Mouse (Mus musculus): ENCODE data around the gene Resp18.

DNA sequence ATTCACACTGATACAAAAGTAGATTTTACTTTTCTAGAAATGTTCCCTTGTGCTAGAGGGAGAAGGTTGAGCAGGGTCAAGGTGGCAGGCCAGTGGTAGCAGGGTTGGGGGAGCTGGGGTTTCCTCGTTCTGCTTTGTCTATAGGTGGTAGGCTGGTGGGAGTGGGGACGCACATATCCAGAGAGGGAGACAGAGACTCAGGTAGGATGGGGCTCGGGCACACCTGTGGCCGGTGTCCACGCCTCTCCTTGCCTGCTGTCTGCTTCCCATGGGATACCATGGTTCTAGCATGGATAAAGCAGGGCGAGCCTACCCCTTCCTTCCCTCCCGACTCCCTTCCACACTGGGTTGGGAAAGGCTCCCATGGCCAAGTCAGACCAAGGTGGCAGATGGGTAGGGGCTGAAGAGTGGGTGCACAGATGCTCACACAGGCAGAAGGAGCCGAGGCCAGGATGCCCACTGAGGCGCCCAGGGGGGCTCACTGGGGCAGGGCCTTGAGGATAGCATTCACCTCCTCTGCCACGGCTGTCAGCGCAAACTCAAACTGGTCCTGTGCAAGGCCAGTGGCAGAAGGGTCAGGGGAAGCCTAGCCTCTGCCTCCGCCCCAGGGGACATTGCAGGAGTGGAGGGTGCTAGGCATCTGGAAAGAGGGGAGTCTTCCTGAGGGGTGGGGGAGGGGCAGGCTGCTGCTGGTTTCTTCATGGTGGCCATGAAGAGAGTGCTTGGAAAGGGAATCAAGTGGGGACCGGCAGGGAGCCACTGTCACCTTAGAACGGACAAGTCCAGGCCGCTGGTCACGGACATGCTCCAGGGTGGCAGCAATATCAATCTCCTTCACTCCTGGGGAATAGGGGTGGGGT, 30.9 kb downstream of the Resp18 start:
- TF ChIP-seq CTCF (IDR thresholded peaks at IDR 0.05; ENCODE audit: low read depth) = no peak
- TF ChIP-seq EP300 (IDR thresholded peaks at IDR 0.05; ENCODE audit: low read depth) = no peak

Measured in liver, postnatal 0 days (tissue).